Mouse (Mus musculus) neural tube, embryonic 12.5 days (tissue): ENCODE results near the gene Meox1. TPM values are rescaled to one million over a fixed set of nuclear protein-coding genes. Genes with fewer than 3 reads are reported as not detected.

Source experiments
- ATAC-seq: fragments of 200-750 bp; cut with Nextera tagmentation; 2 replicates; pipeline ENCODE4 v1.8.0; 2017; ENCODE audit warnings: low read depth, mild to moderate bottlenecking, moderate TSS enrichment, moderate library complexity; ENCODE audit not compliant: low FRiP score
- H3K27ac ChIP-seq: fragments of 300-500 bp; sonication (generic); 2 replicates; pipeline ENCODE4 v1.5.1; 2016
- H3K27me3 ChIP-seq: fragments of 300-500 bp; sonication (generic); replicated peaks from 2 replicates; pipeline ENCODE4 v1.6.1; 2016; ENCODE audit warnings: mild to moderate bottlenecking
- H3K36me3 ChIP-seq: fragments of 300-500 bp; sonication (generic); 2 replicates; pipeline ENCODE4 v1.6.1; 2016; ENCODE audit warnings: mild to moderate bottlenecking
- H3K4me1 ChIP-seq: fragments of 300-500 bp; sonication (generic); 2 replicates; pipeline ENCODE4 v1.6.1; 2016
- H3K4me2 ChIP-seq: fragments of 300-500 bp; sonication (generic); replicated peaks from 2 replicates; pipeline ENCODE4 v1.6.1; 2016; ENCODE audit warnings: mild to moderate bottlenecking
- H3K4me3 ChIP-seq: fragments of 300-500 bp; sonication (generic); 2 replicates; pipeline ENCODE4 v1.5.1; 2016
- H3K9ac ChIP-seq: fragments of 300-500 bp; sonication (generic); 2 replicates; pipeline ENCODE4 v1.6.1; 2016; ENCODE audit warnings: mild to moderate bottlenecking
- H3K9me3 ChIP-seq: fragments of 300-500 bp; sonication (generic); 2 replicates; pipeline ENCODE4 v1.6.1; 2016; ENCODE audit warnings: mild to moderate bottlenecking
- WGBS: fragments of 180-500 bp; shearing (Covaris S2); methylation state at CpG from one replicate; pipeline ENCODE4 v1.1.7; 2016; 5-methylcytosine and 5-hydroxymethylcytosine counted together
- polyA plus RNA-seq: library from polyadenylated mRNA; unstranded; fragments of >200 nt; fragmentation: Nextera tagmentation; extraction: Ambion mirVana; gene quantifications from 2 replicates; pipeline ENCODE4 v1.2.1, GENCODE M21; 2016

Meox1 gene
- polyA plus RNA-seq, result 5.4 and 8.0 TPM in 2 replicates

GRCm38 (mm10) chr11:101894204-101894603 is at the start of gene Meox1:
Gene Meox1 (minus strand): TSS chr11:101894374.
- peaks cover 40% of the 10 kb centered on the region for H3K4me1 ChIP-seq
- no peak for ATAC-seq
- H3K27me3 ChIP-seq, result peaks cover 21% of the 10 kb centered on the region
- no peaks in the 10 kb centered on the region for H3K9me3 ChIP-seq
- no peaks in the 10 kb centered on the region for H3K36me3 ChIP-seq
- WGBS, result 24% methylated on average over 11 of the region's 11 CpGs
- no peak within 1 kb of the TSS for H3K27ac ChIP-seq
- H3K9ac ChIP-seq, result no peak within 1 kb of the TSS
- H3K4me3 ChIP-seq, result 0 out of 2 replicates have a peak within 1 kb of the TSS, but pooled peaks have one; percentile 16
- peak within 1 kb of the TSS; percentile 39 for H3K4me2 ChIP-seq

- no peak for ATAC-seq
- Histone ChIP-seq H3K36me3 (no peaks in the 10 kb centered on the region), H3K4me2 (no peak overlapping the region), H3K9me3 (no peaks in the 10 kb centered on the region), H3K27me3 (peaks cover 1% of the 10 kb centered on the region; the same call in 1 of the 2 replicates), H3K9ac (no peak overlapping the region), H3K4me3 (no peak overlapping the region), H3K4me1 (no peaks in the 10 kb centered on the region), H3K27ac (no peak overlapping the region)
- 33% methylated on average over 3 of the region's 3 CpGs for WGBS
Observed at GRCm38 (mm10) chr11:101943055-101943454, 48.9 kb upstream of the Meox1 start.

GRCm38 (mm10) chr11:101937108-101937507 is 42.9 kb upstream of the Meox1 start:
- peaks cover 16% of the 10 kb centered on the region for H3K4me1 ChIP-seq
- peak overlapping the region; percentile 70 for H3K4me2 ChIP-seq
- ATAC-seq, result peak; percentile 50; the same call in 1 of the 2 replicates
- peak overlapping the region; percentile 35 for H3K4me3 ChIP-seq
- H3K27me3 ChIP-seq, result peaks cover 10% of the 10 kb centered on the region
- under 1% methylated on average over 32 of the region's 32 CpGs for WGBS
- no peaks in the 10 kb centered on the region for H3K36me3 ChIP-seq
- no peaks in the 10 kb centered on the region for H3K9me3 ChIP-seq
- peak overlapping the region; percentile 52 for H3K9ac ChIP-seq
- H3K27ac ChIP-seq, result no peak overlapping the region; the same call in 1 of the 2 replicates

GRCm38 (mm10) chr11:101936421-101936820 is 42.2 kb upstream of the Meox1 start:
- WGBS, result 19% methylated on average over 7 of the region's 7 CpGs
- Histone ChIP-seq H3K9me3 (no peaks in the 10 kb centered on the region), H3K27ac (no peak overlapping the region), H3K36me3 (no peaks in the 10 kb centered on the region), H3K4me3 (no peak overlapping the region), H3K4me2 (peak overlapping the region; percentile 70), H3K27me3 (peaks cover 10% of the 10 kb centered on the region), H3K9ac (no peak overlapping the region), H3K4me1 (peaks cover 16% of the 10 kb centered on the region)
- no peak for ATAC-seq

- Histone ChIP-seq H3K9me3 (no peaks in the 10 kb centered on the region), H3K9ac (no peak overlapping the region), H3K4me1 (peaks cover 16% of the 10 kb centered on the region), H3K4me3 (no peak overlapping the region), H3K27me3 (peaks cover 10% of the 10 kb centered on the region), H3K4me2 (no peak overlapping the region), H3K36me3 (no peaks in the 10 kb centered on the region), H3K27ac (no peak overlapping the region)
- 52% methylated on average over 3 of the region's 3 CpGs for WGBS
- ATAC-seq, result no peak
Observed at GRCm38 (mm10) chr11:101935743-101936142, 41.6 kb upstream of the Meox1 start.

- no peaks in the 10 kb centered on the region for H3K36me3 ChIP-seq
- WGBS, result 47% methylated on average over 4 of the region's 4 CpGs
- no peak overlapping the region for H3K4me2 ChIP-seq
- H3K9ac ChIP-seq, result no peak overlapping the region
- no peak for ATAC-seq
- H3K27ac ChIP-seq, result no peak overlapping the region
- no peaks in the 10 kb centered on the region for H3K27me3 ChIP-seq
- H3K4me1 ChIP-seq, result peaks cover 19% of the 10 kb centered on the region; the same call in 1 of the 2 replicates
- no peaks in the 10 kb centered on the region for H3K9me3 ChIP-seq
- H3K4me3 ChIP-seq, result no peak overlapping the region
Observed at GRCm38 (mm10) chr11:101931978-101932377, 37.8 kb upstream of the Meox1 start.

GRCm38 (mm10) chr11:101928030-101928762 is 34.0 kb upstream of the Meox1 start:
- WGBS, result 25% methylated on average over 25 of the region's 25 CpGs
- H3K4me3 ChIP-seq, result no peak overlapping the region
- no peak overlapping the region for H3K27ac ChIP-seq
- ATAC-seq, result no peak
- H3K9me3 ChIP-seq, result no peaks in the 10 kb centered on the region
- H3K4me2 ChIP-seq, result peak overlapping the region; percentile 16; the same call in 1 of the 2 replicates
- no peaks in the 10 kb centered on the region for H3K27me3 ChIP-seq
- H3K4me1 ChIP-seq, result 0 out of 2 replicates have a peak, but pooled peaks cover 13% of the 10 kb centered on the region
- H3K9ac ChIP-seq, result no peak overlapping the region
- no peaks in the 10 kb centered on the region for H3K36me3 ChIP-seq

GRCm38 (mm10) chr11:101926951-101927589 is 32.9 kb upstream of the Meox1 start:
- no peak overlapping the region for H3K9ac ChIP-seq
- ATAC-seq, result no peak
- no peak overlapping the region for H3K4me3 ChIP-seq
- 0 out of 2 replicates have a peak, but pooled peaks cover 13% of the 10 kb centered on the region for H3K4me1 ChIP-seq
- 81% methylated on average over 10 of the region's 10 CpGs for WGBS
- H3K4me2 ChIP-seq, result no peak overlapping the region
- H3K27ac ChIP-seq, result no peak overlapping the region
- H3K27me3 ChIP-seq, result no peaks in the 10 kb centered on the region
- H3K9me3 ChIP-seq, result no peaks in the 10 kb centered on the region
- H3K36me3 ChIP-seq, result no peaks in the 10 kb centered on the region

- Histone ChIP-seq H3K27me3 (0 out of 2 replicates have a peak, but pooled peaks cover 3% of the 10 kb centered on the region), H3K4me3 (no peak overlapping the region), H3K36me3 (no peaks in the 10 kb centered on the region), H3K4me1 (0 out of 2 replicates have a peak, but pooled peaks cover 13% of the 10 kb centered on the region), H3K9me3 (no peaks in the 10 kb centered on the region), H3K9ac (no peak overlapping the region), H3K4me2 (no peak overlapping the region), H3K27ac (no peak overlapping the region)
- no peak for ATAC-seq
- 62% methylated on average over 6 of the region's 6 CpGs for WGBS
Observed at GRCm38 (mm10) chr11:101925636-101926035, 31.5 kb upstream of the Meox1 start.

- H3K4me2 ChIP-seq, result no peak overlapping the region
- WGBS, result 69% methylated on average over 19 of the region's 19 CpGs
- no peak for ATAC-seq
Observed at GRCm38 (mm10) chr11:101924441-101924976, 30.3 kb upstream of the Meox1 start.

GRCm38 (mm10) chr11:101923988-101924387 is 29.8 kb upstream of the Meox1 start:
- WGBS, result 83% methylated on average over 6 of the region's 6 CpGs
- Histone ChIP-seq H3K9me3 (no peaks in the 10 kb centered on the region), H3K27me3 (0 out of 2 replicates have a peak, but pooled peaks cover 3% of the 10 kb centered on the region)

More at GRCm38 (mm10) chr11:101924441-101924976, 30.3 kb upstream of the Meox1 start:
- Histone ChIP-seq H3K36me3 (no peaks in the 10 kb centered on the region), H3K9ac (no peak overlapping the region), H3K9me3 (no peaks in the 10 kb centered on the region), H3K4me1 (0 out of 2 replicates have a peak, but pooled peaks cover 13% of the 10 kb centered on the region), H3K27me3 (0 out of 2 replicates have a peak, but pooled peaks cover 3% of the 10 kb centered on the region), H3K4me3 (no peak overlapping the region), H3K27ac (no peak overlapping the region)

GRCm38 (mm10) chr11:101921361-101921952 is 27.3 kb upstream of the Meox1 start:
- Histone ChIP-seq H3K9me3 (no peaks in the 10 kb centered on the region), H3K4me1 (no peaks in the 10 kb centered on the region), H3K4me3 (no peak overlapping the region), H3K27ac (no peak overlapping the region), H3K4me2 (no peak overlapping the region), H3K9ac (no peak overlapping the region), H3K27me3 (peaks cover 13% of the 10 kb centered on the region), H3K36me3 (no peaks in the 10 kb centered on the region)
- WGBS, result 88% methylated on average over 12 of the region's 12 CpGs
- no peak for ATAC-seq

More at GRCm38 (mm10) chr11:101923988-101924387, 29.8 kb upstream of the Meox1 start:
- no peak for ATAC-seq
- H3K27ac ChIP-seq, result no peak overlapping the region
- no peak overlapping the region for H3K4me2 ChIP-seq
- 0 out of 2 replicates have a peak, but pooled peaks cover 13% of the 10 kb centered on the region for H3K4me1 ChIP-seq
- H3K36me3 ChIP-seq, result no peaks in the 10 kb centered on the region
- no peak overlapping the region for H3K9ac ChIP-seq
- H3K4me3 ChIP-seq, result no peak overlapping the region
